Mouse (Mus musculus) cerebellum, adult (tissue): ENCODE results near the gene S1pr2.

ENCODE experiments used
- ATAC-seq: cut with Nextera tagmentation; 2 replicates; pipeline ENCODE4 v1.9.2; 2017; ENCODE audit warnings: mild to moderate bottlenecking, moderate library complexity, mixed read lengths; ENCODE audit not compliant: insufficient number of reproducible peaks, low FRiP score, low TSS enrichment

Gene S1pr2

DNA sequence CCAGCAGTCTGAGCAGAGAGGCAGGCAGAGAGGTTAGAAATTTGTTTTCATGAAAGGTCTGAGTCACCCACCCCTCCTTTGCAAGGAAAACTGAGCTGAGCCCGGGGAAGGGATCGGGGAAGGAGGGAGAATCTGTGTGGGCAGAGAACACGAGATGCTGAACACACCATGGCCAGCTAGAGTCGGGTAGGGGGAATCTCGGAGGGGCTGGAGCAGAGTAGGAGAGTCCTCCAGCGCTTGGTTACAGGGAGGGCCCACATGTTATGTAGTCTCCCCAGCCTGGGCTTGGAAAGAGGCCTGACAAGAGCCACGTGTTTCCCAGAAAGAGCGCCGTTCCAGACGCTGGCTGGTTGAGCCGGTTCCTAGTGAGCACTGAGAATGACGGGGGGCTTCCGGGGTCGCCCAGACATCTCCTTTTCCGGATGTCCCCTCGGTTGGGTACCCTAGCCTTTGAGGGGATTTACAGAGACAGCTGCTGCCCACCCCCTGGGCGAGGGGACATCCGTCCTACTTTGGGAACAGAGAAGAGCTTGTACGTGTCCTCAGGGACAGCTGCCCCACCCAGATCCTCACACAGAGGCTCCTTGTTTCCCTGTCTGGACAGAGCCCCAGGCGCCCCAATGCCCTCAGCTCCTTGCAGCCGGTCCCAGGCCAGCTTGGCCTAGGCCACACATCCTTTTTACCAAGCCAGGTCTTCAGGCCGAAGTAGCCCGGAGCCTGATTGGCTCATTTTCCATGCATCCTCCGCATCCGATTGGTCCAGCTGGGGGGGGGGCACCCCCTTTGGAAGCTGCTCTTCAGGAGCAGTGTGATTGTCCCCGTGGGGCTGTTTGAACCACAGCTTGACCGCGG, 4.2 kb downstream of the S1pr2 start:
- 0 out of 2 replicates have a peak, but pooled peaks have one; percentile 58 for ATAC-seq

GRCm38 (mm10) chr9:20971751-20972140, 4.8 kb downstream of the S1pr2 start:
- ATAC-seq, result no peak

DNA sequence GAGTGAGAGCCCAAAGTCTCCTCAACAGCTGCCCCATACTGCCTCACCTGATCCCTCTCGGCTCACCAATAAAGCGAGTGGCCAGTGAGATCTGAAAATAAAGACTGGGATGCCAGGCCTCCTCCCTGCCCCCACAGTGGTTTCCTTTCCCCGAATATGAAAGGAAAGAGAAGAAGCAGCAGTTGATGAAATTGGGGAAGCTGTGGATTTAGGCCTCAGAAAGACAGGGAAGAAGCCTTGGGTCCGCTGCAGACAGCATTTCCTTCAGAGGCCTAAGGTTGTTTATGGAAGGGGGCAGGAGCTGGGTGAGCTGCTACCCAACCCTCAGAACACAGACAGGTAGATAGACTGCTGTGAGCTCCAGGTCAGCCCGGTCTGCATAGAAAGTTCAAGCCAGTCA, 9.8 kb downstream of the S1pr2 start:
- no peak for ATAC-seq

GRCm38 (mm10) chr9:20966008-20966407, 10.6 kb downstream of the S1pr2 start:
- ATAC-seq, result no peak

GRCm38 (mm10) chr9:20965606-20966005, 11.0 kb downstream of the S1pr2 start:
- ATAC-seq, result no peak

GRCm38 (mm10) chr9:20961557-20961956, 15.0 kb downstream of the S1pr2 start:
- no peak for ATAC-seq

DNA sequence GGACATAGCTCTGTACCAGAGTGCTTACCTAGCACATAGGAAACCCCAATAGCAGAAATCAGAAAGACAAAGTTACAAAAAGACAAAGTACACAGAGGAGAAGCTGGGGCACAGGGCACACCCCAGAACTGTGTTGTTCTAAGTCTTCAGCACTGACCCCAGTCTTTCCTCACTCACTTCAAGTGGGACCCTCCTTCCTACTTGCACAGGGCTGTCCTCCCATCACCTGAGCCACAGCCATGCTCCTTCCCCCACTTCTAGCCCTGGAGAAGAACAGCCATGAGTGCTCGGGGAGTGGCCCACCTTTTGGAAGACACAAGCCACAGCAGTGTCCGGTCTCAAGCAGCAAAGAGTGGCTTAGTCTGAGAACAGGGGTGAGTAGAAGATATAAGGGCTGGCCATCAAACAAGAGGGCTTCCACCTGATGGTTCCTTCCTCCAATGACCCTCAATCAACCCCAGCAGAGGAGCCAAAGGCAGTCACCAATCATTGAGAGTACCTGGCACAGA, 17.1 kb downstream of the S1pr2 start, which contains the start of gene Dnmt1:
TSS of gene Dnmt1 (minus strand) at position 459 of the 509 bp plus-strand sequence.
- ATAC-seq, result no peak

DNA sequence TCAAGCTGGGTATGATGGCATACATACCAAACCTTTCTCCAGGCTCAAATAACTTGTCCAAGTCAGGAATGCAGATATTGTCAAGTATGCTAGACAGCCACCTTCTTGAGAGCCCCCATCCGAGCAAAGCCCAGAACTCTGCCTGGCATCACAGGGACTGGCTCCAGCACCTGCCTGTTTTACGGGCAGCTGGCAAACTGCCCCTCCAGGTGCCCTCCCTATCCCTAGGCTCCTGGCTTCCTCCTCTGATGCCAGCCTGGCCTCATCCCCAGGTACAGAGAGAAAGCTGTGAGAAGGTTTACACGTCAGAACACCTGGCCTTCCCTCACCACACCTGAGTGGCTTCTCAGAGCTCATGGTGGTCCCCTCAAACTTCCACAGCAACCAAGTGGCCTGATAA, 19.6 kb downstream of the S1pr2 start:
- ATAC-seq, result no peak

GRCm38 (mm10) chr9:20952520-20953227, 23.9 kb downstream of the S1pr2 start:
- ATAC-seq, result peak; percentile 96

GRCm38 (mm10) chr9:20951966-20952519, 24.5 kb downstream of the S1pr2 start:
- peak; percentile 45; the same call in 1 of the 2 replicates for ATAC-seq

DNA sequence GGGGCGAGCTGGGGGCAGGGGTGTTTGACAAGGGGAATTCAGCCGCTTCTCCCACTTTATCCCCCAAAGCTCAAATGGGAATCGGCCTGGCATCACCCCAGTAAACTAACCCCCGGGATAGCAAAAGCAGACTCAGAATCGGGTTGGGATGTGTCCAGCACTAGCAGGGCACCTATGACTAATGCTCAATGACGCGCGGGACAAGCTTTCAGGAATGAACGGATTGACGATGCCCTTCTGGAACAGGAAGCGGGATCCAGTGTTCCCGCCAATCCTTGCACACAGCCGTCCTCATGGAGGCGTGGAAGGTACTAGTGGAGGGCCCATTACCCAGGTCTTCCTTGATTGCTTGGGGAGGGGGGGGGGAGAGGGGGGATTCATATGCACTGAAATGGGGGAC, 25.1 kb downstream of the S1pr2 start:
- ATAC-seq, result no peak

GRCm38 (mm10) chr9:20950419-20950818, 26.2 kb downstream of the S1pr2 start:
- no peak for ATAC-seq

GRCm38 (mm10) chr9:20946066-20946880, 30.3 kb downstream of the S1pr2 start:
- ATAC-seq, result no peak

GRCm38 (mm10) chr9:20944697-20945370, 31.7 kb downstream of the S1pr2 start:
- ATAC-seq, result no peak

- ATAC-seq, result no peak
Observed at GRCm38 (mm10) chr9:20943911-20944310, 32.7 kb downstream of the S1pr2 start.

DNA sequence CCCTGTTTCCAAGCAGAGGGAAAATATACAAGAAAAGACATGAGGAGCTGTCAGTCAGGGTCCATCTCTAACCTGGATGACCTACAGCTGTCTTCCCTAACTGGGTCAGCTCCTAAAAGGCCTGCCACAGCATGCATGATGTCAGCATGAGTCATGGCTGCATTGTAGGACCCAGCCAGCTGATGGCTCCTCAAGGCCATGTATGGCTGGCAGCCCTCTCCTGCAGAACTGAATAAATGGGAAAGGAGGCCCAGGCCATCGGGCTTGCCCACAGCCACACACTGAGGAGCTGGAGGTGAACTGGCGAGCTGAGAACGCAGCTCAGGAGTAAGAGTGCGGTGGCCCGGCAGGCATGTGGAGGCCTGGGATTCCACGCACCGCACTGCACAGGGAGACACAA, 33.2 kb downstream of the S1pr2 start:
- ATAC-seq, result no peak

DNA sequence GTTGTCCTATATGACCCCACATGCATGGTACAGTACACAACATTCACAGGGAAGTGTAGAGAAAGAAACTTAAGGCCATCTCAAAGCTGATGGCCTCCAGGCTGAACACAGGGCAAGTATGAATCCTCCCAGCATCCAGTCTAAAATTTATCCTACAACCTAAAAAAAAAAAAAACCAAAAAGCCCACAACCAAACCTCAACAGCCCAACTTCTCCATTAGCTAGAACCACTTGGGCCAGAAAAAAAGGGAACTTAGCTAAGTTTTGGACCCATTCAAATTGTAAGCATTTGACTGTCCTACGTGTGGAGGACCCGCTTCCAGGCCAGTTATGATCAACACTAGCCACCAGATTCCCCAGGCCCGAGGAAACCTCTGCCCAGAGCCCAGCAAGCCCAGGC, 53.3 kb downstream of the S1pr2 start:
- ATAC-seq, result no peak

- no peak for ATAC-seq
Observed at GRCm38 (mm10) chr9:20916160-20916559, 60.4 kb downstream of the S1pr2 start.
